Mouse (Mus musculus): Measurements from ENCODE around the gene Vsir. TPM values are rescaled to one million over a fixed set of nuclear protein-coding genes. Genes with fewer than 3 reads are reported as not detected.

Vsir gene
- 10 to 100 TPM; 19.2 to 20.2 TPM for total RNA-seq (2021)
- polyA plus RNA-seq (2012; rRNA removed), result 25.1 and 27.7 TPM in 2 replicates
- long read RNA-seq, full-length matches to known transcripts, result 5 of 7 reads
- long read RNA-seq, partial matches to known transcripts, result 0 of 7 reads
- long read RNA-seq, other reads (novel, unspliced or antisense), result 2 of 7 reads

DNA sequence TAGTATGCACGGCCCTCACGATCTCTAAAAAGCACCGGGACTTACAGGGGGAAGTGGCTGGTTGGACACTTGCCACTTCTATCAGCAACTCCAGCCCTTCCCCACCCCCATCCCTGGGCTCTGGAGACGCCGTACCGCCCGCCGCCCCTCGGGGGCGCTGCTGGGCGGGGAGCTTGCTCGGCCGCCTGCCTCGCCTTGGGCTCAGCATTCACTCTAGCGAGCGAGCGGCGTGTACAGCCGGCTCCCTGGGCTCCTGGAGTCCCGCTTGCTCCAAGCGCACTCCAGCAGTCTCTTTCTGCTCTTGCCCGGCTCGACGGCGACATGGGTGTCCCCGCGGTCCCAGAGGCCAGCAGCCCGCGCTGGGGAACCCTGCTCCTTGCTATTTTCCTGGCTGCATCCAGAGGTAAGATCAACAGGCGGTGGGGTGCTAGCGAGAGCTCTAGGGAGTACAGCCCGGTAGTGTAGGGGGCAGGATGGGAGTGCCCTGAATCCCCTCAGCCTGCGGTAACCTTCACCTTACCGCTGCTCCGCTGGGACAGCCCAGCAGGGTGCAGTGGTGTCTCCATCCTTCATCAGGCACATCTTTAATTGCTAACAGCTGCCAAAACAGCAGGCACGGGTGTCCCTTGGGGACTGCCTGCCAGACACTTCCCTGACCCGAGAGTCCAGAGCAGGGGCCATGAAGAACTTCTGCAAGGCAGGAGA, at the start of gene Vsir:
Gene Vsir (plus strand): TSS at position 151 of the 705 bp plus-strand sequence.
- peak; percentile 85 for DNase-seq

DNA sequence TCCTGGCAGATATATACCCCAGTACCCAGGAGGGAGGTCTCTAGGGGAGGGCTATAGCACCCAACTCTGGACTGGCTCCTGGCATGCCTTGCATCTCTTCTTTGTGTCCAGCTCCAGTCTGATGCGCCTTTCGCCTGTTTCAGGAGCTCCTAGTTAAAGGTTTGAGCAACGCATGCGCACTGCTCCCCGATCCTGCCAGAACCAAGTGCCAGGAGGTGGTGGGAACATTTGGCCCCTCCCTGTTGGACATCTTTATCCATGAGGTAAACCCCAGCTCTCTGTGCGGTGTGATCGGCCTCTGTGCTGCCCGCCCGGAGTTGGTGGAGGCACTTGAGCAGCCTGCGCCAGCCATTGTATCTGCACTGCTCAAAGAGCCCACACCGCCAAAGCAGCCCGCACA, 47.0 kb upstream of the Vsir start:
- DNase-seq, result no peak

DNA sequence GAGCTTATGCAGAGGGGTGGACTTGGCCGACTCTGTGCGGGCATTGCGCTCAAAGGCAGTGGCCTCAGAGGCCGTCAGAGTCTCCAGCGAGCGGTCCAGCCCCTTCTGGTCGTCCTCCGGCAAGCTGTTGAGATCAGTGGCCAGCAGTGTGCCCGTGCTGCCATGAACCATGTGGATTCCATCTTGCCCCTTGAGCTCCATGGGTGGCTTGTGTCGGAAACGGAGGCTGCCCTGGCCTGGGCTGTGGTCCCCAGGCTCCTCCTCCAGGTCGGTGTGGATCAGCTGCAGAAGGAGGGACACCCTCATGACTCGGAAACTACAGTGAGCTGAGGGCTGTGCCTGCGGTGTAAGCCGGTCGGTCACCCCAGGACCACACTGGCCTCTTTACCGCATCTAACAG, 43.2 kb upstream of the Vsir start:
- no peak for DNase-seq

DNA sequence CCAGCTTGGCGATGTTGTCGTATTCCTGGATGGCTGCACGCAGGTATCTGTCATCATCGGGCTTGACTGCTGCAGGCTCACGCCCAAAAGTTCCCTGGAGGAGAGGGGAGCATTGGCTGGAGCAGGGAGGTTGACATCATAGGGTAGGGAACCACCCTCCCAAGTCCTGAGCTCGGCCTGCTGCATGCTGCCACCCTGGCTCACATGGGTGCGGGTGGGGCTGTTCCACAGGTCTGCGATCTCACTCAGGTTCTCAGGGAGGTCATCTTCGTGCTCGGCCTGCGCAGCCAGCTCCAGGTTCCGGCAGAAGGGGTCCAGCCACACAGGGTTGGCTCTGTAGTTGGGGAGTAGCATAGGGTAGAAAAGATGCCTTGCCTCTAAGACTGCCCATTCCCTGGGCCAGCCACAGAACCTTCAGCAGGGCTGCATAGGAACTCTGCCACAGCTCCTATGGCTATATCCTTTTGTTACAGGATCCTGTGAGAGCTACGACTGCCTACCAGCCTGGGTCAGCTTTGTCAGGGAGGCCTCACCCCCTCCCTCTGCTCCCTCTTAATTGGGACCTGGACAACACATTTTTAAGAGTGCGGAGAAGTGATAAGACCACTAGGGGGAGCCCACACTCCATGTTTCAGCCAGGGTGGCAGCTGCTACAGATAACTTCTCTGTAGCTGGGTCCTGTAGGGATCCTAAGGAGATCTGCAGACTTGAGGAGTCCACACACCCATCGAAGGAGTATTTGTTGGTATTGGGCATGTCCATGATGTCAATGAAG, 41.6 kb upstream of the Vsir start:
- peak; percentile 67 for DNase-seq

DNA sequence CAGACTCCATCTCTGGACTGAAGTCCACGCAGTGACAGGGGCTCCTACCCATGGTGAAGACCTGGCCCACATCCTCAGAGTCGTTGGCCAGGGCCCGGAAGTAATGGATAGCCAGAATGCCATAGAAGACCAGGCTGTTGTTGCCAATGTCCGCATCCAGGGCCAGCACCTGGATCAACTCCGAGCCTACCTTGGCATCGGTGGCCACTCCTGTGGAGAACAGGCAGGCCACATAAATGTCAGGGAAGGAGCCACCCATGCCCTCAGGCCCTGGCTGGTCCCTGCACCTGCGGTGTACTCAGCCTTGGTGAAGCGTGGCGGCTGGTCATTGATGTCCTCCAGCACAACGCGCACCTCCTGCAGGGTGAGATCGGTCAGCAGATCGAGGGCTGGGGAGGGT, 36.0 kb upstream of the Vsir start:
- no peak for DNase-seq

DNA sequence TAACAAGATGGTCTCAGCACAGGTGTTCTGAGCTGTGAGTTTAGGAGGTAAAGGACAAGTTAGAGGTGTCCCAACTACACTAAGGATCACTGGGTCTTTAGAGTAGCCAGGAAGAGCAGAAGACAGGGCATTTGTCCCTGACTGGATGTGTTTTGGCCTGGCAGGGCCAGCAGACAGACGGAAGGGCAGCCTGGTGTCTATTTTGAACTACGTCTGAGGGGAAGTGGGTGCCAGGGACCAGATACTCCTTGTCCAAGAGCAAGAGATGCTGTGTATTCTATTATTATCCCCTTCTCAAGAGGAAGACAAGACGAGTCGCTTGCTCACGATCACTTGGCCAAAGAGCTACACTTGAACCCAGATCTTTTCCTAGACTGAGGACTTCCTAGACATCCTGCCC, 33.0 kb upstream of the Vsir start:
- no peak for DNase-seq

DNA sequence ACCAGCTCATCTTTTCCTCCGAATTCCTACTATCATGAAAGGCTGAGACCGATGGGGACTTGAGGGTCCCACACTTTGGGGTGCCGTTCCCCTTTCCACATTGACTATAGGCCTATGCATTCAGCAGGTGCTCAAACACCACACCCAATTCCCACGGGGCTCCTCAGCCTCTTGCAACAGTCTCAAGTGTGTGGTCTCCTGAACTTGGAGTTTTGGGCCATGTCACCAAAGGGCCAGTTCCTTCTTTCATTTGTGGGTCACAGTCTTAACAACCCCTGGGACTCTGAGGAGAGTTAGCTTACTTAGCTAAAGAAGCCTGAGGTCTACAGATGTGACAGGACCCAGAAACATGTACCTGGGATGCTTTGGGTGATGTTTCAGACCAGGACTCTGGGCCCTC, 30.5 kb upstream of the Vsir start:
- DNase-seq, result no peak

DNA sequence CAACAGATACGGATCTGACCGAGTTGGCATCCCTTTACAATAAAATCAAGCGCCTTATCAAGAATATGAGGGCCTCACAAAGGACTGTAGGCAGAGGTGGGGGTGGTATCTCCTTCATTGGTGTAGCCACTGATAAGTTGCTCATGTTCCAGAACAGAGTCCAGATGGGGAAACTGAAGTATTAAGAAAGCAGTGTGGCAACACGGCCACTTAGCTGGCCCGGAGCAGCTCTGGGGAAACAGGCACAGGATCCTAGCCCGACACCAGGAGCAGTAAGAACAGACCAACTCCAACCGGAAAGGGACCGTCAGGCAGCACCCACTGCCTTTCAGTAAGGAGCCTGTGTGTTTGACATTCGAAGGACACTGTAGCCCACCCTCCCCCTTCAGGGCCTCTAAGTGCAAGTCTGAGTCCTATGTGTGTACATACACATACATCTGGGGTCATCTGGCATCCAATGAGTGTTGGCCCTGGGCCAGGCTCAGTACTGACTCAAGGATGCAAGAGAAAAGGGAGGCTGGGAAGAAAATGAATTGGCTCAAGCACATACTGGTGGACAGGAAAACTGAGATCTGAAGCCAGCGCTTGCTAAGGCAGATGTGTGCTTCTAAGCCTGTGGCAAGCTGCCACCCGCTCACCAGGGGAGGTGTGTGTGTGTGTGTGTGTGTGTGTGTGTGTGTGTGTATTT, 17.5 kb upstream of the Vsir start:
- DNase-seq, result no peak

DNA sequence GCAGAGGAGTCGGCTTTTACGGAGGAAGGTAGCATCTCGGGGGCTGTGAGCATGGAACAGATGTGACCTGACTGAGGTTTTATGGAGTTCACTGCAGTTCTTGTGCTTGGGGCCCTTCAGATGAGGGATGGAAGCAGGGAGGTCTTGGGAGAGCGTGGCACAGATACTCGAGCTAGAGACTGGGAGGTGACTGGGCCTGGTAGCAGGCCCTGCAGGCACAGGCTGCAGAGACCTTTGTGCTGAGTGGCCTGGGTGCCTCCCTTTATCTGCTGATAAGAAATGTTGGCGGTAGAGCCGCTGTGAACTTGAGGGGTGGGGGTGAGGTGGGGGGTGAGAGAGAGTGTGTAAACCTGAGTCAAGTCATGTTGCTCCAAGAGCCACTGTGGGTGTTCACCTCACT, 12.1 kb upstream of the Vsir start:
- DNase-seq, result no peak

DNA sequence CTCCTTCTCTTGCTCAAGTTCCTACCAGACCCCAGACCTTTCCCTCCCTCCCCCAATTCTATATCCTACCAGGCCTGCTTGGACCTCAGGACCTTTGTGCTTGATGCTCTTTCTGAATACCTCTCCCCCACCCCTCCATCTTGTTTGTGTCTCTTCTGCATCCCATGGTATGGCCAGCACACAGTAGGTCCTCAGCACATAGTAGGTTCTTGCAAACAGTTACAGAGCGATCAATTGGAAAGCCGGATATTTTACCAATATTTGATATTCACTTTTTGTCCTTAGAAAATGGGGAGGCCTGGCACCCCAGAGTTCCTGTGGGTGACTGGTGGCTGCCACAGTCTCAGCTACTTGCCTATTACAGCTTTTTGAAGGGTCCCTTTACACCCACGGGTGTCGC, 11.6 kb upstream of the Vsir start:
- DNase-seq, result no peak

DNA sequence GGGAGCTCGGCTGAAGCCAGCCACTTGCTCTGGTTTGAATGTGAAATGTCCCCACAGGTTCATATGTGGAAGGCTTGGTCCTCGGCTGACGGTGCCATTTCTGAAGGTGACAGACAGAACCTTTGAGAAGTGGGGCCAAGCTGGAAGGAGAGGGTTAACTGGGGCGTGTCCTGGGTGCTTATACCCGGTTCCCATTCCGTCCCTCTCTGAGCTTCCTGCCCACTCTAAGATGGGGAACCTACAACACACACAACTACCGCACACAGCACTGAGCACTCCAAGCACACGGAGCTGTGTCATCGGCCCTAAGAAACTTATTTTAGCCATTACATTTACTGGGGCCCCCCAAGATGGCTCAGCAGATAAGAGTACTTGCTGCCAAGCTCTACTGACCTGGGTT, 5.1 kb upstream of the Vsir start:
- DNase-seq, result no peak

DNA sequence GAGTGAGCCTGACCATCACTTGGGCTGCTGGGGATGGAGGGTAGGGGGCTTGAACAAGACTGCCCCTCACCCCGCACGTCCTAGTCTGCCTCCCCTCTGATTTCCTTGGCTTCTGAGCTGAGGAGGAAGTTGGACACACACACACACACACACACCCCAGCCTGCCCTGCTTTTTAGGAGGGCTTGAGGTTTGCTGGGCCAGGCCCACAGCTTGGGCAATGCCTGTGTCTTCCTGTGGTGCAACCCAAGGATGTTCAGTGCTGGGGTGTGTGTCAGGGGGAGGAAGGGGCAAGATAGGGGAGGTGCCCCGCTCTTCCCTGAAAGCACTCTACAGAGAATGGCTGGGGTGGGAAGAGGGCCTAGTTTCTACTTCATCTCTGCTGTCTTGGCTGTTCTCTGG, 2.5 kb upstream of the Vsir start:
- DNase-seq, result no peak

DNA sequence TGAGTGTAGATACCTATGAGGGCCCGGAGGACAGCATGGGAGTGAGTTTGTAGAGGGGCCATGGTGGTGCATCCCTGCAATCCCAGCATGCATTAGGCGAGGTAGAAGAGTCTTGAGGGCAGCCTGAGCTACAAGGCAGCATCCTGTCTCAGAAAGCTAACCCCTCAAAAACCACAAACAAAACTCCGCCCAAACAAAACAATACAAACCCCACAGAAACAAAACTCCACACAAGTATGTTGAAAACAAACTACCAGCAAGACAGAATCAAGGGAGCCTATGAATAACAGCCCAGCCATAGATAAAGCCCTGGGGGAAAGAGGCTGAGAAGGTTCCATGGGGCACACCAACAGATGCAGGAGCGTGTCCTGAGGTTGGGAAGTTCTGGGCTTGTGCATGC, 595 bp upstream of the Vsir start:
- no peak for DNase-seq

DNA sequence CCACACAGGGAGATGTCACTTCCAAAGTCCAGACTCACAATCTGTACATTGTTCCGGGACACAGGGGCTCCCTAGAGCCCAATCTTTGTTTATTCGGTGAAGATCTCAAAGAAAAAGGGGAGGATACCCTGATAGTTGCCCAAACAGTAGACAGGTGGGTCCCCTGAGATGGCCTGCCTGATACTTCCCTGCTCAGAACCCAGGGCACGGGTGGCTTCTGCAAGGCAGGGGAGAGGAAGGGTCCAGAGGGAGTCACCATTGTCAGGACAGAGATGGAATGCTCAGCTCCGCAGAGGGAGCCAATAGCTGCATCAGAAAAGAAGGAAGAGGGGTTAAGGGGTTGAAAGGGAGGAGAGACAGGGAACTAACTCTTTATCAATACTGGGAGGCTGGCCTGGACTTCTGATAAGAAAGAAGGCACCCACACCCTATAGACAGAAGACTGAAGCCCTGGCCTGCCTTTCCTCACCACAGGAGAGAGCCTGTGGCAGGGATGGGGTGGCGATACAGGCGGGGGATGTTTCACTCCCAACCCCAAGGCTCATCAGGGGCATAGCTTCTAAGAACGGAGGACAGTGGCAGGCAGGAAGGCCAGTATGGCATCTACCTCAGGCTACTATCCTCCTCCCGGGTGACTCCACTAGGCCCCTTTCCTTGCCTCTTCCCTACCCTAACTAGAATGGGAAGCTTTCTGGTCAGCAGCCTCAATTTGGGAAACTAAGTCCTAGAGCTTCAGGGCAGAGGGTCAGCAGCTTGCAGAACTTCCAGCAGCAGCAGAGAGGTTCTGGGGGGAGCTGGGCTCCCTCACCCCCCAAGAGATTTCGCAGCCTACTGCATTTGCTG, 1.3 kb downstream of the Vsir start:
- DNase-seq, result no peak

DNA sequence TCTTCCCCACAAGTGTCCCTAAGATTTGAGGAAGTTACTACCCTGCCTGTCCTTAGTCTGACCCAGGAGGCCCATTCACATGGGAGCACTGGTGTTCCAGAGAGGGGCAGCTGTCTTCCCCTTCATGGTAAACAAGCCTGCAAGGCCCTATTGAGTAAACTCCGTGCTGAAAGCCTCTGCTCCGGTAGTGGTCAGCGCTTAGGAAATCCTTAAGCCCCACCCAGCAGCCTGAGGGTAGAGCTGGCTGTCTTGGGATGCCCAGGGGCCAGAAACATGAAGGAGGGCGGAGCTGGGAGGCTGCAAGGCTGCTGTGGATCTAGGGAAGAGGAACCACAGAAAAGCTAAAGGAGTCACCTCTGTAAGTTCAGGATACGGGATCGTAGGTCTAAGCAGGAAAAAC, 2.4 kb downstream of the Vsir start:
- peak; percentile 73 for DNase-seq

DNA sequence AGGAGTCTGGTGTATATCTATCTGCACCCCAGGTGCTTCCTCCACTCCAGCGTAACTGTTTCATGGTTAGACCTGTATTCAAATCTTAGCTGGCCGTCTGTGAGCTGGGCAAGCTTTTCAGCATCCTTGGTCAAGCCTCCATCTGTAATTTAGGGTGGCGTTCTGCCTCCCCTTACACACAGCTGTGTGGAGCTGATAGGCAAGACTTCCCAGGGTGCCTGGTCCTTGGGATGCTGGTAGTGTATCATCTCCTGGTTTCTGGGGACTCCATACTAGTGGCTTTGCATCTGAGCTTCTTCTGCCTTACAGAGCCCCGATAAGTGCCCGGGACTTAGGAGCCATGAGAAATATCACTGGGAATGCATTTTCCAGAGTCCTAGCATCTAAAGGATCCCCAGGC, 3.0 kb downstream of the Vsir start:
- DNase-seq, result no peak

DNA sequence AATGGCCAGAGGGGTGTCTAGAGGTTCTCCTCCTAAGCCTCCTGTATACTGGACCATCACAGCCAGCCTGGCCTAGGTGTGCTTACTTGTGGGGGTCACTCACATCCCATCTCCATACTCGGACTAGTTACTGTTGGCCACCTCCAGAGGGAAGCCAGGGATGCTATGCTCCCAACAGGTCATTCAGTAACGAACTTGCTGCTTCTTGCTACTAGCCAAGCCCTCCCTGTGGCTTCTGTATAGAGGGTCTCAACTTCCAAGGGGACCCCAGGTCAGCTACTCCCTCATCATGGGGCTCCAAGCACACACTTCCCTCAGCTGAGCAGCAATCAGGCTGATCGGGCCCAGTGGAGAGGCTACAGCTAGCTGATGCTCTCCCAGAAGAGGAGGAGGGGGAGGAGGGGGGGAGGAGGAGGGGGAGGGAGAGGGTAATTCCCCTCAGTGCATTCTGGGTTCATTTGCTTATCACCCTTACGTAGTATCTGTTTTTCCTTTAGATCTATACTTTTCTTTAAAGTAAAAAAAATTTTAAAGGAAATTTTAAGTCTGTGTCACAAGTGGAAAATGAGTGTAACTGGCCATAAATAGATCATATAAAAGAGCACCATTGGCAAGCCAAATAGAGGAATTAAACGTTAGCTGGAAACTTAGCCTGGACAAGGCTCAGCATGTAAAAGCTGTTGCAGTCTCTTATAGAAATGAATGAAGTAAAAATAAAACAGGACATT, 3.6 kb downstream of the Vsir start:
- DNase-seq, result no peak

DNA sequence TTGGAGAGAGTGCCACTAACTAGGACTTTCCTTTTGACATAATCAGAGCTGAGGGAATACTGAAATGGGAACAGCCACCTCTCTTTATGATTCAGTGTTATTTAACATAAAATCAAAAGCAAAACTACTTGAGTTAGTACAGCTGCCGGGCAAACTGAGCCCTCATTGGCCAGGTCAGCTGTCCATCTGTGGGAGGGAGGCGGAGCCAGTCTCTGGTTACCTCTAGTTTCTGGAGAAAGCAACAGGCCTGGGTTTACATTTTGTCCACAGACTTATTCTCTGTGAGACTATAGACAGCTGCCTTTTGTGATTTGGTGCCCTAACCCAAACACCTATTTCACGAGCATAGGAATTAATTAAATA, 4.1 kb downstream of the Vsir start:
- DNase-seq, result peak; percentile 96

DNA sequence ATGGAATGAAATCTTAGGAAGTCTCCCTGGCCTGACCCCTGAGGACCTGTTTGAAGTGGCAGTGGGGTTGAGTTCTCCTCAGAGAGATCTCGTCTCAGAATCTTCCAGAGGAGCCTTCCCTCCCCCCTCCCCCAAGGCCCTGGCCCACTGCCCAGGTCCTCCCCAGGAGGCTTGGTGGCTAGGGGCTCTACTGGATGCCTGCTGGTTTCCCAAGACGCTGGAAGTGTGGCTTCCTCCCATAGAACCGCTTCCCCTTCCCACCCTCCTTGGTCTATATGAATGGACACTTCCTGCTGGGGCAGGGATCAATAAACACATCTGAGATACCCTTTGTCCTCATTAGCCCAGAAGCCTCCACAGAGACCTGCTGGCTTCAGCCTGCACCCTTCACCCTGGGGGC, 4.6 kb downstream of the Vsir start:
- no peak for DNase-seq

DNA sequence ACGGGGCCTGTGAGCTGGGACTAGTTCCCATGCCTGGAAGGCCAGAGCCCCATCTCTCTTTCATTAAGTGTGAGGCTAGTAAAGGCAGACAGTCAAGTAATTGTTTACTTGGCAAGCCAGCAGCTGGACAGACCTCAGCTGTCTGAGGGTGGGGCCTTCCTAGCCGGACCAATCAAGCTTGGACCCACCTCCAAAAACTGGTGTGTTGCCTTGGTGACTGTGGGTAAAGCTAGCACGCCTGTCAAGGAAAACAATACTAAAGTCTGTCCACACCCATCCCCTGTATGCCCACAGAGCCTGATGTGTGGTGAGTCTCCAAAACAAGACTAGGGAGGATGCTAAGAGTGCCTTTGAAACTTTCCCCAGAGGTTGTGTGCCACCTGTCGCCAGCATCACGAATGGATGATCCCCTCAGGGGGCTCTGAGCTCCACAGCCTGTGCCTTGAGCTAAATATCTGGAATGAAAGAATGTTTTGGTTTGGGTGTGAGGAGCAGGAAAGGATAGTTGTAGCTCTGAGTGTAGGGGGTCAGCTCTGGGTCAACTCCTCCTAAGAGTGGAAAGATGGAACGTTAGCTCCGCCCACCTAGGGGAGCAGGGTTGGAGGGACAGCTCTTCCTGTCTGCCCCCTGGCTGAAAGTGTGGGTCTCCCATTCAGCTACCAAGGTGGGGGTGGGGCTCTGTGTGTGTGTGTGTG, 5.3 kb downstream of the Vsir start:
- DNase-seq, result peak; percentile 56
